Mouse (Mus musculus): ENCODE results near the gene Ccna1. TPM values are rescaled to one million over a fixed set of nuclear protein-coding genes. Genes with fewer than 3 reads are reported as not detected.

Ccna1 gene
- total RNA-seq, 1 experiment, result 0.76 TPM

DNA sequence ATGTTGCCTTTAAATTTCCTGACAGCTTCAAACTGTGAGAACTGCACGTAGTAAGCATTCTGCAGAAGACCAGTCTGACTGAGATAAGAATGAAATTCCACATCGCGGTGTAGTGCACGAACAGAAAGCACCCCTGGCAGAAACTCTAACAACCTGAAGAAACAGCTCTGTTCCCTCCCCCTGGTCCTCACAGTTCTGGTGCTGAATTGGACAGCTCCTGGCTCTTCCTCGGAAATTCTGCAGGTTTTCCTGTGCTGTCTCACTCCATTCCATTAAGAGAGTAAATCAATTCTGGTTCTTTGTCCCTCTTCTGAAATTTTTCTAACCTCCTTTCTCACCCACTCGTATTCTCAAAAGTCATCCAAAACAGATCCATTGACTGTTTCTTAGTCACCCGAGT lies 43.6 kb downstream of the Ccna1 start:
- no peaks in the 10 kb centered on the region for H3K4me1 ChIP-seq (ENCODE audit: control insufficient read depth in 2 of 2, insufficient read depth in 2 of 2, low read length in 2 of 2, poor library complexity in 1 of 2)
- DNase-seq (ENCODE audit: low read depth, low spot score), result peak; percentile 25
- TF ChIP-seq CHD2 (IDR thresholded peaks at IDR 0.05; ENCODE audit: low read depth, low read length) (no peak), ZNF384 (IDR thresholded peaks at IDR 0.05; ENCODE audit: low read depth, low read length) (no peak), HCFC1 (IDR thresholded peaks at IDR 0.05; ENCODE audit: borderline replicate concordance, insufficient read depth, low read length) (no peak), ZC3H11A (IDR thresholded peaks at IDR 0.05; ENCODE audit: borderline replicate concordance, low read depth, low read length) (no peak), MAFK (IDR thresholded peaks at IDR 0.05; ENCODE audit: insufficient read depth, low read depth, low read length) (no peak)
- H3K9me3 ChIP-seq (ENCODE audit: control insufficient read depth, insufficient read depth, low read depth, low read length), result no peaks in the 10 kb centered on the region
- H3K9ac ChIP-seq (ENCODE audit: insufficient read depth, low read depth, low read length, poor library complexity, severe bottlenecking), result no peak overlapping the region
- in situ Hi-C loops (cut with MboI; ENCODE audit: low sequenced_read_pairs in 2 of 2, unreplicated experiment in 2 of 2), result no loop called here
- no peaks in the 10 kb centered on the region for H3K36me3 ChIP-seq (ENCODE audit: control insufficient read depth, insufficient read depth, low read length, poor library complexity, severe bottlenecking)
- no peak overlapping the region for H3K4me3 ChIP-seq (ENCODE audit: insufficient read depth in 1 of 2, low read depth in 1 of 2, low read length in 2 of 2, poor library complexity in 1 of 2, severe bottlenecking in 1 of 2)
- H3K27ac ChIP-seq (ENCODE audit: insufficient read depth, low read depth, low read length, poor library complexity, severe bottlenecking), result no peak overlapping the region

GRCm38 (mm10) chr3:55008965-55009741 lies 46.1 kb downstream of the Ccna1 start:
- H3K27ac ChIP-seq (ENCODE audit: insufficient read depth, low read depth, low read length, poor library complexity, severe bottlenecking), result no peak overlapping the region

GRCm38 (mm10) chr3:55004036-55004435 lies 51.3 kb downstream of the Ccna1 start:
- Histone ChIP-seq H3K9me3 (ENCODE audit: control insufficient read depth, insufficient read depth, low read depth, low read length) (no peaks in the 10 kb centered on the region), H3K4me3 (ENCODE audit: insufficient read depth in 1 of 2, low read depth in 1 of 2, low read length in 2 of 2, poor library complexity in 1 of 2, severe bottlenecking in 1 of 2) (no peak overlapping the region), H3K4me1 (ENCODE audit: control insufficient read depth in 2 of 2, insufficient read depth in 2 of 2, low read length in 2 of 2, poor library complexity in 1 of 2) (no peaks in the 10 kb centered on the region), H3K9ac (ENCODE audit: insufficient read depth, low read depth, low read length, poor library complexity, severe bottlenecking) (no peak overlapping the region), H3K36me3 (ENCODE audit: control insufficient read depth, insufficient read depth, low read length, poor library complexity, severe bottlenecking) (no peaks in the 10 kb centered on the region), H3K27ac (ENCODE audit: insufficient read depth, low read depth, low read length, poor library complexity, severe bottlenecking) (no peak overlapping the region)
- in situ Hi-C loops (cut with MboI; ENCODE audit: low sequenced_read_pairs in 2 of 2, unreplicated experiment in 2 of 2), result no loop called here
- no peak for DNase-seq (ENCODE audit: low read depth, low spot score)
- TF ChIP-seq ZNF384 (IDR thresholded peaks at IDR 0.05; ENCODE audit: low read depth, low read length) (no peak), ZC3H11A (IDR thresholded peaks at IDR 0.05; ENCODE audit: borderline replicate concordance, low read depth, low read length) (no peak)

More at GRCm38 (mm10) chr3:55008965-55009741, 46.1 kb downstream of the Ccna1 start:
- no peak for DNase-seq (ENCODE audit: low read depth, low spot score)
- Histone ChIP-seq H3K4me3 (ENCODE audit: insufficient read depth in 1 of 2, low read depth in 1 of 2, low read length in 2 of 2, poor library complexity in 1 of 2, severe bottlenecking in 1 of 2) (no peak overlapping the region), H3K36me3 (ENCODE audit: control insufficient read depth, insufficient read depth, low read length, poor library complexity, severe bottlenecking) (no peaks in the 10 kb centered on the region), H3K9ac (ENCODE audit: insufficient read depth, low read depth, low read length, poor library complexity, severe bottlenecking) (no peak overlapping the region), H3K9me3 (ENCODE audit: control insufficient read depth, insufficient read depth, low read depth, low read length) (no peaks in the 10 kb centered on the region), H3K4me1 (ENCODE audit: control insufficient read depth in 2 of 2, insufficient read depth in 2 of 2, low read length in 2 of 2, poor library complexity in 1 of 2) (no peaks in the 10 kb centered on the region)
- in situ Hi-C loops (cut with MboI; ENCODE audit: low sequenced_read_pairs in 2 of 2, unreplicated experiment in 2 of 2), result no loop called here
- no peak for TF ChIP-seq ZC3H11A (IDR thresholded peaks at IDR 0.05; ENCODE audit: borderline replicate concordance, low read depth, low read length)
- TF ChIP-seq HCFC1 (IDR thresholded peaks at IDR 0.05; ENCODE audit: borderline replicate concordance, insufficient read depth, low read length), result no peak
- no peak for TF ChIP-seq ZNF384 (IDR thresholded peaks at IDR 0.05; ENCODE audit: low read depth, low read length)
- no peak for TF ChIP-seq MAFK (IDR thresholded peaks at IDR 0.05; ENCODE audit: insufficient read depth, low read depth, low read length)

DNA sequence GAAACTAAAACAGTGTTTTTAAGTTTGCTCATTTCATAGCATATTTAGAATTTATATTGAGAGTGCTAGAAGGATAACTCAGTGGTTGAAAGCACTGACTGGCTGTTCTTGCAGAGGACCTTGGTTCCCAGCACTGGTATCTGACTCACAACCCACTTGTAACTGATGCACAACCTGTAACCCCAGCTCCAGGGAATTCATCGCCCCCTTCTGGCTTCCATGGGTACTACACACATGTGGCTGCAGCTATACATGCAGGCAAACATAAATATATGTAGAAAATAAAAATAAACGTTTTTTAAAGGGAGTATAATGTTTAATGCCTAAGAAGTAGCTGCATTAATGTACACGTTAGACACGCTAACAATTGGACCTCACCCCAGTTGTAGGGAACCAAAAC lies 53.6 kb downstream of the Ccna1 start:
- Histone ChIP-seq H3K36me3 (ENCODE audit: control insufficient read depth, insufficient read depth, low read length, poor library complexity, severe bottlenecking) (no peaks in the 10 kb centered on the region), H3K9me3 (ENCODE audit: control insufficient read depth, insufficient read depth, low read depth, low read length) (no peaks in the 10 kb centered on the region), H3K4me1 (ENCODE audit: control insufficient read depth in 2 of 2, insufficient read depth in 2 of 2, low read length in 2 of 2, poor library complexity in 1 of 2) (peaks cover 0 to 2% of the 10 kb centered on the region in 2 experiments; a peak in 1 of 4 replicates), H3K9ac (ENCODE audit: insufficient read depth, low read depth, low read length, poor library complexity, severe bottlenecking) (no peak overlapping the region), H3K27ac (ENCODE audit: insufficient read depth, low read depth, low read length, poor library complexity, severe bottlenecking) (no peak overlapping the region), H3K4me3 (ENCODE audit: insufficient read depth in 1 of 2, low read depth in 1 of 2, low read length in 2 of 2, poor library complexity in 1 of 2, severe bottlenecking in 1 of 2) (no peak overlapping the region)
- TF ChIP-seq CHD2 (IDR thresholded peaks at IDR 0.05; ENCODE audit: low read depth, low read length), result no peak
- no peak for TF ChIP-seq MAFK (IDR thresholded peaks at IDR 0.05; ENCODE audit: insufficient read depth, low read depth, low read length)
- TF ChIP-seq ZC3H11A (IDR thresholded peaks at IDR 0.05; ENCODE audit: borderline replicate concordance, low read depth, low read length), result peak; percentile 55; the same call in 1 of the 2 replicates
- TF ChIP-seq HCFC1 (IDR thresholded peaks at IDR 0.05; ENCODE audit: borderline replicate concordance, insufficient read depth, low read length), result no peak
- TF ChIP-seq ZNF384 (IDR thresholded peaks at IDR 0.05; ENCODE audit: low read depth, low read length), result no peak
- no peak for DNase-seq (ENCODE audit: low read depth, low spot score)
- in situ Hi-C loops (cut with MboI; ENCODE audit: low sequenced_read_pairs in 2 of 2, unreplicated experiment in 2 of 2), result no loop called here

Other genes starting within 250 kb of the Ccna1 start
- 10.4 and 18.1 TPM in 2 replicates for gene Rfxap, start 247.7 kb downstream of the Ccna1 start, total RNA-seq (2012; rRNA removed)
- gene Sertm1, start 139.6 kb downstream of the Ccna1 start, total RNA-seq (2012; rRNA removed), result 0.31 and 0.53 TPM in 2 replicates
- gene Spg20, start 56.6 kb upstream of the Ccna1 start, total RNA-seq (2012; rRNA removed), result 7.6 and 12.8 TPM in 2 replicates
- 0.16 and 0.54 TPM in 2 replicates for gene Ccdc169, start 81.8 kb upstream of the Ccna1 start, total RNA-seq (2012; rRNA removed)
- gene Sohlh2, start 126.5 kb upstream of the Ccna1 start, total RNA-seq (2012; rRNA removed), result 8.9 and 14.1 TPM in 2 replicates
- 0.42 and 1.7 TPM in 2 replicates for gene Dclk1, start 186.9 kb upstream of the Ccna1 start, total RNA-seq (2012; rRNA removed)